Mouse (Mus musculus) C2C12 (cell line): ENCODE data around the gene Tnrc6c. TPM values are rescaled to one million over a fixed set of nuclear protein-coding genes. Genes with fewer than 3 reads are reported as not detected.

Experiments used
- H3K27me3 ChIP-seq: one replicate; pipeline ENCODE4 v1.6.1; 2011; ENCODE audit not compliant: control insufficient read depth, insufficient read depth, insufficient read length
- H3K36me3 ChIP-seq: one replicate; pipeline ENCODE4 v1.6.1; 2011; ENCODE audit not compliant: control insufficient read depth, insufficient read depth
- H3K4me3 ChIP-seq: one replicate; pipeline ENCODE4 v1.5.1; 2011; ENCODE audit warnings: mild to moderate bottlenecking, control low read depth; ENCODE audit not compliant: poor library complexity, insufficient read depth, severe bottlenecking
- H3K79me2 ChIP-seq: one replicate; pipeline ENCODE4 v1.6.1; 2011; ENCODE audit not compliant: control insufficient read depth, insufficient read depth
- H3K79me3 ChIP-seq: one replicate; pipeline ENCODE4 v1.6.1; 2011; ENCODE audit warnings: low read depth, control low read depth
- H3ac ChIP-seq: one replicate; pipeline ENCODE3; 2011; ENCODE audit warnings: low read depth; ENCODE audit not compliant: control insufficient read depth, insufficient read length
- CEBPB ChIP-seq: IDR thresholded peaks from one replicate; pipeline ENCODE4 v1.6.1; 2011; ENCODE audit warnings: low read depth, mild to moderate bottlenecking, control low read depth, moderate library complexity
- CTCF ChIP-seq: IDR thresholded peaks from one replicate; pipeline ENCODE4 v1.5.1; 2011; ENCODE audit not compliant: control insufficient read depth, insufficient read depth, insufficient read length
- FOSL1 ChIP-seq: IDR thresholded peaks from one replicate; pipeline ENCODE4 v1.8.0; 2011; ENCODE audit warnings: mild to moderate bottlenecking, low read length; ENCODE audit not compliant: poor library complexity, insufficient read depth, severe bottlenecking
- MAX ChIP-seq: IDR thresholded peaks from one replicate; pipeline ENCODE4 v1.6.1; 2011; ENCODE audit warnings: mild to moderate bottlenecking, control low read depth
- MYOD1 ChIP-seq: IDR thresholded peaks from one replicate; pipeline ENCODE4 v1.6.1; 2011; ENCODE audit warnings: low read depth; ENCODE audit not compliant: control insufficient read depth, insufficient read length
- MYOG ChIP-seq: IDR thresholded peaks from one replicate; pipeline ENCODE4 v1.6.1; 2011; ENCODE audit not compliant: control insufficient read depth, insufficient read length; ENCODE audit errors: extremely low read depth
- USF1 ChIP-seq: IDR thresholded peaks from one replicate; pipeline ENCODE4 v1.6.1; 2011; ENCODE audit warnings: low read depth, mild to moderate bottlenecking, control low read depth, moderate library complexity
- polyA plus RNA-seq: library from polyadenylated mRNA; unstranded; fragments of >200 nt; fragmentation: generic; extraction: Trizol; gene quantifications from one replicate; pipeline ENCODE4 v1.2.1, GENCODE M21; 2012; ENCODE audit warnings: missing spikeins

The Tnrc6c gene
- polyA plus RNA-seq, 1 experiment, result 6.3 TPM

GRCm38 (mm10) chr11:117803166-117803688 lies 149.1 kb downstream of the Tnrc6c start:
- Histone ChIP-seq H3K79me2 (no peaks in the 10 kb centered on the region), H3K36me3 (no peaks in the 10 kb centered on the region), H3K79me3 (no peaks in the 10 kb centered on the region), H3K4me3 (no peak overlapping the region), H3ac (no peak overlapping the region), H3K27me3 (no peaks in the 10 kb centered on the region)
- TF ChIP-seq CTCF (no peak), CEBPB (no peak), MAX (no peak), MYOD1 (no peak)

GRCm38 (mm10) chr11:117806781-117807180 lies 152.7 kb downstream of the Tnrc6c start:
- Histone ChIP-seq H3K27me3 (no peaks in the 10 kb centered on the region), H3K79me2 (peaks cover 24% of the 10 kb centered on the region), H3K79me3 (peaks cover 8% of the 10 kb centered on the region), H3ac (no peak overlapping the region), H3K36me3 (peaks cover 6% of the 10 kb centered on the region), H3K4me3 (no peak overlapping the region)
- TF ChIP-seq CTCF, result no peak
- no peak for TF ChIP-seq FOSL1
- TF ChIP-seq MAX, result no peak
- no peak for TF ChIP-seq MYOG
- TF ChIP-seq CEBPB, result no peak
- TF ChIP-seq USF1, result no peak
- no peak for TF ChIP-seq MYOD1

- no peak for TF ChIP-seq CTCF
- no peak for TF ChIP-seq FOSL1
- no peak for TF ChIP-seq MAX
- no peak for TF ChIP-seq USF1
- no peak for TF ChIP-seq MYOG
- TF ChIP-seq CEBPB, result no peak
- no peak for TF ChIP-seq MYOD1
- Histone ChIP-seq H3K79me2 (peaks cover 53% of the 10 kb centered on the region), H3K4me3 (peak within 1 kb of the TSS; percentile 93), H3ac (peak within 1 kb of the TSS; percentile 78), H3K36me3 (peaks cover 30% of the 10 kb centered on the region), H3K79me3 (peaks cover 25% of the 10 kb centered on the region), H3K27me3 (no peaks in the 10 kb centered on the region)
These were observed 155.6 kb downstream of the Tnrc6c start, which contains the start of the genes Gm20708 and Syngr2 for GRCm38 (mm10) chr11:117809407-117810311. Gm20708 (plus strand) TSS chr11:117809668. Syngr2 (plus strand) TSS chr11:117809668.

GRCm38 (mm10) chr11:117810401-117811046 lies 156.4 kb downstream of the Tnrc6c start:
- peaks cover 25% of the 10 kb centered on the region for H3K79me3 ChIP-seq
- no peaks in the 10 kb centered on the region for H3K27me3 ChIP-seq
- TF ChIP-seq MYOD1 (peak; percentile 13), USF1 (no peak)
- peak overlapping the region; percentile 93 for H3K4me3 ChIP-seq
- H3K79me2 ChIP-seq, result peaks cover 62% of the 10 kb centered on the region
- H3K36me3 ChIP-seq, result peaks cover 38% of the 10 kb centered on the region
- peak overlapping the region; percentile 78 for H3ac ChIP-seq

Other genes starting within 250 kb of the Tnrc6c start
- not detected for gene Gm11733, start 169.9 kb upstream of the Tnrc6c start, polyA plus RNA-seq
- 0.09 TPM for gene Tmc8, start 127.8 kb downstream of the Tnrc6c start, polyA plus RNA-seq
- 23.2 TPM for gene Tmc6, start 127.9 kb downstream of the Tnrc6c start, polyA plus RNA-seq
- not detected for gene 6030468B19Rik, start 143.4 kb downstream of the Tnrc6c start, polyA plus RNA-seq
- gene Gm20708, start 155.4 kb downstream of the Tnrc6c start, polyA plus RNA-seq, result 0.16 TPM
- gene Syngr2, start 155.4 kb downstream of the Tnrc6c start, polyA plus RNA-seq, result 65.3 TPM
- gene Afmid, start 171.6 kb downstream of the Tnrc6c start, polyA plus RNA-seq, result 3.2 TPM
- gene Tk1, start 171.8 kb downstream of the Tnrc6c start, polyA plus RNA-seq, result 265 TPM
- 230 TPM for gene Birc5, start 195.0 kb downstream of the Tnrc6c start, polyA plus RNA-seq
- gene Tmem235, start 206.5 kb downstream of the Tnrc6c start, polyA plus RNA-seq, result 0.05 TPM
- 1.4 TPM for gene Tha1, start 219.2 kb downstream of the Tnrc6c start, polyA plus RNA-seq